Mouse (Mus musculus): ENCODE results near the gene Cbx8.
A peak's percentile ranks its signal among the peaks of the same experiment; 100 is the strongest.

Gene Cbx8

DNA sequence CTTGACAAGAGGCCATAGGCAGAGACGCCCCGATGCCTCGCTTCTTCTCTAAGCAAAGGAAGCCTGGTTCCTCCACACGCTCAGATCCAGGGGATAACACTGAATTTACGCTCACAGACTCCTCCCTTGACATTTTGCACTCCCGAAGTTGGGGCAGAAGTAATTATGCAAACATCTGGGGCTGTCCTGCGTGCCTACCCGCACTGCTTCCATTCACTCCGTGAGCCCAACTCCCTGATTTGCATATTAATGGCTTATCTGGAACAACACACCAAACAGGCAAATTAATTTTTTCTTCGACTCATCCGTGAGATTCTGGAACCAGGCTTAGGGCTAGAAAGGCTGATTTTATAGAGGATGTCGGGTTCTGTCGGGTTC lies 7.4 kb upstream of the Cbx8 start:
- no peak for DNase-seq

DNA sequence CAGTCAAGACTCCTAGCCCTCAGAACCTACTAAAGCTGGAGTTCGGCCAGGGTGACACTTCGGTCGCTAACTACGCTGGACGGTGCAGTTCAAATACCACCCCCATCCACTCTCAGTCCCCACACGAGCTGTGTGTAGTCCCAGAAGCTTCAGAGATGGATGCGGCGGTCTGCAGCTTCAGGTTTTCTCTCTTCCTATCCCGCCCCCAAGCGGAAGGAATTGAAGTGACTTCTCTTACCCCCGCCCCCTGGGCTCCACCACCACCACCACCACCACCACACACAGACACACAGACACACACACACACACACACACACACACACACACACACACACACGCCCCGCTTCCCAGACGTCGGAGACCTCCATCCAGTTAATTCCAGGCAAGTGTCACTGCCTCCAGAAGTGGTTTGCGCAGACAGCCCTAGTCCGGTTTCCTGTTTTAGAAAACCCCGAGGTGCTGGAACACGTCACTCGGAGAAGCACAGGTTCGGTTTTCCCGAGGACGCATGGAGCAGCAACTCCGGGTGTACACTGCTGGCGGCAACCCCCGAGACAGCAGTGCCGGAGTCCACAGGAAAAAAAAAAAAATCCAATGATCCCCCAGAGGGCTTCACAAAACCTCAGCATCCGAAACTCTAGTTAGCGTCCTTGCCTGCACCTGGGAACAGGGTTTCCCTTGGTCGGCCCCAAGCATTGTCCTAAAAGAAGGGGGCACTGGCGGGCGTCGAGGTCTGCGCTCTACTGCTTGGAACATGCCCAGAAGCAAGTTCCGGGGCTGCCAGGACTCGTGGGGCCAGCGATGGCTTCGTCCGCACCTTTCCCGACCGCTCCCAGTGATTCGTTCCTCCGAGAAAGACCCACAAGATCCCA lies 6.7 kb upstream of the Cbx8 start:
- no peak for DNase-seq

DNA sequence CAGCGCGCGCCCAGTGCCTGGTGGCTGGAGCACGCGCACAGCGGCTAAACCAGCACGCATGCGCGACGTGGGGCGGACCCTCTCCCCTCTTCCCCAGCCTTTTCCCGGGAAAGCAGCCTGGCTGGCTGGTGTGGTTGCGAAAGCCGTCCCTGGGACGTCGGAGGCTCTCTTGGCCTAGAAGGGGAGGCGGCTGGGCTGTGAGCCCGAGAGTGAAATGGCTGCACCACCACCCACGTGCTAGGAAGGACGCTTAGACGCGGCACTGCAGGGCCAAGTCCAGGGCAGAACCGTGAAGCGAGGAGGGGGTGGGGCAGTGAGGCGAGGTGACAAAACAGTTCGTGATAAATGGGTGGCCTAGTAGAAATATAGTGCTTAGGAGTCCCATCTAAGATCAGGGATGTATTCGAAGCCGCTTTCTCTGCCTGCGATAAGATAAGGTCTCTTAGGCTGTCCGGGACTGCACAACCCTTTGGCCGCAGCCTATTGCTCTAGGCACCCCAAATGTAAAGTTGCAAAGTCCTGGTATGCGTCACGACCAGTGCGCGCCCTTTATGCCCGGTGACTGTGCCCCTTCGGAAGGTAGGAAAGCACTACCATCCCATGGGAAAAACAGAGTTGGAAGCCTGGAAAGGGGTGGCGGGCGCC lies 6.0 kb upstream of the Cbx8 start:
- peak; percentile 69 for DNase-seq

DNA sequence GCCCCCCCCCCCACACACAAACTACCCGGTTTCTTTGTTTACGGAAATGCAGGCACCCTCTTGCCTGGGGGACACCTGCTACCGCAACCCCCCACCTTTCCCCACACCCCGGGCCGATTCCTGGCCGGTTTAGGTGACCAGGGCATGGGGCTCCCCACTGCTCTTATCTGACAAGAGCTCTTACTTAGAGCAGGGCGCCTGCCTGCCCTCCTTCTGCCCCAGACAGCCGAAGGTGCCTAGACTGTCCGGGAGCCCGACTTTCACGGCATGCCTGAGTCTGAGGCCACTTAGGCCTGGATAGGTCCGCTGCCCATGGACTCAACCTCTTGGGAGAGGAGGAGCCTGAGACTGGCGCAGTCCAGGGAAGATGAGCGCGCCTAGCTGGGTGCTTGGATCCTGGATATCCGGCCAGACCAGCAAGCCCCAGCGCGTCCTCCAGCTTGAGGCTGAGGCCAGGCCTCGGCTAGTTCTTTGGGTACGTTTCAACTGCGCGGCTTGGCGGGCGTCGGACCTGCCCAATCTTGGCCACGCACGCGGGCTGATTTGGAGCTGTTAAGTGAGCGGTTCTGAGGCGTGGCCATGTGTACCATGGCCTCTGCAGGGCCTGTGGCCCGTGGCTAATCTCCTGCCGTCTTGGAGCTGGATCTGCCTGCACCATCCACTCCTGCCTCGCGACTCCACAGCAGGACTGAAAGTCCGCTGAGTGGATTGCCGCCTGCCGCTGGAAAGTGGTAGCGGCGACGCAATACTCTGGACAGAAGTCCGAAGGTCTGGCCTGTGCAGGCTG lies 4.0 kb upstream of the Cbx8 start:
- DNase-seq: no peak

DNA sequence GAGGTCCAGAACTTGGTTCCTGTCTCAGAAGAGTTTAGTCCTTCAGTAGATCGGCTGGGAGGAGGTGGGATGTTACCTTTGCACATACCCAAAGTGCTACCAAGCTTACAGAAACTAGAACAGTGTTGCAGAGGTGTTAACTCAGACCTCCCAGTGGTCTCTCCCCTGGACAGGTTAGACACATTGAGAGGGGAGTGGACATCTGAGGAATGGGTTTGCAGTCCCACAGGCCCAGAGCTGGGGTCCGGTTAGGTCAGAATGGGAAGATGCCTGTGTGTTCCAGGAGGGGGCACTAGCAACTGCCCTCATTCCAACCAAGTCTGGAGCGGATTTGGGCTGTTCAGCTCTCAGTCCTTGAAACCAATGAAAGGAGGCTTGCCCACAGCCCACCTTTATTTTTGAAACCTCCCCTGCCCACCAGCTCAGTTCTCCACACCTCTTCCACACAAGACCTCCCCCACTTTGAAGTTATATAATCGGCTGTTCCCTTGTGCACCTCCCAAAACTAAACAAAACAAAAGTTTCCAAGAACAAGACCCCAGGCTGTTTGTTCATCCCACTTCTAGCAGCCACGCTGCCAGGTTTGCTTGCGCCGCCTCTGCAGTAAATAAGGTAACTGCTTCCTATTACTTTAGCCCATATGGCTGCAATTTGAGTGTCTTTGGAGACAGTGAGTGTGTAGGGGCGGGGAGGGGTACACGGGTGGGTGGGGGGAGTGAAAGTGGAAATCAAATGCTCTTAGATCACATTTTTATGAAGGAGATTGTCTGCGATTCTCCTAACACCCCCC lies 3.2 kb upstream of the Cbx8 start:
- DNase-seq: no peak

DNA sequence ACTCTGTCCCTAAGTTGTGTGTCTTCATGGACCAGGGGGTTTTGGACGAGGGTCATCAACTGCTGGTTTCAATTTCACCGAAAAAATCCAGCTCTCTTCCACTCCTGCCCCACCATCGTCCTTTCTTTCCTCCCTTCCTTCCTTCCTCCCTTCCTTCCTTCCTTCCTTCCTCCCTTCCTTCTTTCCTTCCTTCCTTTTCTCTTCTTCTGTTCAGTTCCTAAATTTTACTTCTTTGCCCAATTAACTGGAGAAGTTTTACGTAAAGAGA lies 2.4 kb upstream of the Cbx8 start:
- DNase-seq: no peak

DNA sequence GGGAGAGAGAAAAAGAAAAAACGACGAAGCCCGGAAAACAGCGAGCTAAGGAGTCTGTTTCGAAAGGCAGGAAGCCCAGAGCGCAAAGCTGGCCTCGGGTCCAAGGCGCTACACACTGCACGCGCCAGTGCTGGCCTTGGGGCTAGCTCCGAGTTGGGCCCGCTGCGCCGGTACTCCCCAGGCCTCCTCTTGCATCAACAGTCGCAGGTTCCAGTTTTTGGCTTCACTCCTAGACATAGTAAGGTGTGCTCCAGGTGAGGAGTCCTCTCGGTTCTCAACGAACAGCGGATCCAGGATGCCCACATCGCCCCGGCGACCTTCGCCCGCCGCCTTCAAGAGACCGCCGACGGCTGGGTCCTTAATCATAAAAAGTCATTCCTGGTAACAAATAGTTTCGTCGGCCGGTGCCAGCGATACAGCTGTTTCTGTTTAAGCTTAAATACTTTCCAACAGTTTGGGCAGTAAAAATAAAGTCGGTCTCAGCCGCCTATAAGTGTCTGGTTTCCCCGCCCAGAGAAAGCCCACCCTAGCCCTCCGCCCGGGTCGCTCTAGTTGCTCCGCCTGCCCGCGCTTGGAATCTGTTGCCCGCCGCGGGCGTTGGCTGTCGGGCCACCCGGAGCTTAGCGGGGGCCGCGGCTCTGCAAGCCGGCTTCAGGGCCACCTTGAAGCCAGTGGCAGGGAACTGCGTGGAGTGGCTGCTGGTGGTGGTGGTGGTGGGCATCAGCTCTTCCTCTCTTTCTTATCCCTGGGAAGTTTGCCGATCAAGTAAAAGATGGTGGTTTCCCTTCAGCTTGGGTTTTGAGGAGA lies 1.9 kb upstream of the Cbx8 start:
- DNase-seq: no peak

DNA sequence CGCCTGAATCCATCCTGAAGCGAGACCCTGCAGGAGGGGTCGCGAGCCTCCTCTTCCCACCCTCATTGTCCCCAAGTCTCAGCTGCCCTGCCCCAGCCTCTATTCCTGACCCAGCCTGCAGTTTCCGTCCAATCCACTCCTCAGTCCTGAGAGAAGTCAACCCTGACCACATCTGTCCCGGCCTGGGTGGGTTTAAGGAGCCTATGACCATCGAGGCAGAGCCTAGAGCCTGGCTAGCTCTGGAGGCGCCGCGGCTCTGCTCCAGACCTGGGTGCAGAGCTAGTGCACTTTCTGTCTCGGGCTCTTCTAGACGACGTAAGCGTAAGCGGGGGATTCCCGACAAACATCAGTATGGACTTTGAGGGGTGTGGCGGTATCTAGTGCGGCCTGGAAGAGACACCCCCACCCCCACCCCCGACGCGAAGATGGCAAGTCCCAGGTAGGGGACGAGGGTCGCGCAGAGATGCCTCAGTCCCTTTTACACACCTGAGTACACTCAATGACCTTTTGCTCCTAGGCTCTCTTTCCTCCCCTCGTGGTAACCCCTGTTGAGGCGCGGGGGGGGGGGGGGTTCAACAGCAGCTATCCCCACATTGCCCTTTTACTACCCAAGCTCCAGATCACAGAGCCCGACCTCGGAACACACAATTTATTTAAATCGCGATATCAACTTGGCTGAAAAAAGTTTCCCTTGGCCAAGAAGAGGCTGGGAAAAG lies 1.1 kb upstream of the Cbx8 start:
- DNase-seq: no peak

DNA sequence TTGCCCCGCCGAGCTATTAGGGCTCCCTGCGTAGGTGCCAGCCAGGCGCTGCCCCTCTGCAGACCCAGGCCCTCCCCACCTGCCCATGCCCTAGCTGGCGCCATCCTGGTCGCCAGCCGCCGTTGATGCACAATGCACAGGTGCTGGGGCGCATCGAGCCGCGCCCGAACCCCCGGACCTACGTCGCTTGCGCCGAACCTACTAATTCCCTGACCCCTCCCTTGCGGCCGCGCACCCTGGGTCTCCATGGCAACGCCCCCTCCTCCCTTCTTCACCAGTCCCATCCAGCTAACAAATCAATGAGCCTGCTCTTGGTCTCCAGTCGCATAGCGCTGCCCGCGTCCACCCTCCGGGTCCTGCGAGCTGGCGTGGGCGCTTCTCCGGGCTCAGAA lies 552 bp upstream of the Cbx8 start:
- DNase-seq: no peak

DNA sequence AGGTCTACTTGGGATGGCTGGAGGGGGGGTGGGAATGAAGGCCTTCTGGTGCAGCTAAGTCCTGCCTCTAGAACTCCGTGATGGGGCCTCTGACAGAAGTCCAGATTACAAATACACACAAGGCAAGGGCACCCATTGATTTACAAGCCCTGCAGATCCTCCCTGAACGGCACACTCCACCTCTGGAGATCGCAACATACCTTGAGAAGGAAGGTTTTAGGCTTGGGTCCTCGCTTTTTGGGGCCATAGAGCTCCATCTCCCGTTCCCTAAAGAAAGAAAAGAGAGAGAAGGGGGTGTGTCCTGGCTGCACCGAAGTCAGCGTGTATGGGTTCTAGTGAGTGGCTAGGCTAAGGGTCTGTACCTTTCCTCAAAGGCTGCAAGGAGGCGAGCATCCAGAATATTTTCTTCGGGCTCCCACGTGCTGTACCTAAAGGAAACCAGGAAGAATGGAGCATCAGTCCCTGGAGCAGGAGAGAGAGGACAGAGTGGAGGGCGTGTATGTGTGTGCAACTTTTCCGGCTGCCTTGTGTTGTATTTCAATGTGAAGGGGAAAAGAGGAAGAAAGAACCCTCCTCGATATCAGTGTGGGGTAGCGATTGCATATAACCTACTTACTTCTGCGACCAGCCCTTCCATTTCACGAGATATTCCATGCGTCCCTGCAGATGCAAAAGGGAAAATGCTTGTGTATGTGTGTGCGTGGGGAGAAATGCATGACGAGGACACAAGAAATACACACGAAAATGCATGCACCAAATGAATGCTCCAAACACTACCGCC lies 847 bp downstream of the Cbx8 start:
- no peak for DNase-seq

DNA sequence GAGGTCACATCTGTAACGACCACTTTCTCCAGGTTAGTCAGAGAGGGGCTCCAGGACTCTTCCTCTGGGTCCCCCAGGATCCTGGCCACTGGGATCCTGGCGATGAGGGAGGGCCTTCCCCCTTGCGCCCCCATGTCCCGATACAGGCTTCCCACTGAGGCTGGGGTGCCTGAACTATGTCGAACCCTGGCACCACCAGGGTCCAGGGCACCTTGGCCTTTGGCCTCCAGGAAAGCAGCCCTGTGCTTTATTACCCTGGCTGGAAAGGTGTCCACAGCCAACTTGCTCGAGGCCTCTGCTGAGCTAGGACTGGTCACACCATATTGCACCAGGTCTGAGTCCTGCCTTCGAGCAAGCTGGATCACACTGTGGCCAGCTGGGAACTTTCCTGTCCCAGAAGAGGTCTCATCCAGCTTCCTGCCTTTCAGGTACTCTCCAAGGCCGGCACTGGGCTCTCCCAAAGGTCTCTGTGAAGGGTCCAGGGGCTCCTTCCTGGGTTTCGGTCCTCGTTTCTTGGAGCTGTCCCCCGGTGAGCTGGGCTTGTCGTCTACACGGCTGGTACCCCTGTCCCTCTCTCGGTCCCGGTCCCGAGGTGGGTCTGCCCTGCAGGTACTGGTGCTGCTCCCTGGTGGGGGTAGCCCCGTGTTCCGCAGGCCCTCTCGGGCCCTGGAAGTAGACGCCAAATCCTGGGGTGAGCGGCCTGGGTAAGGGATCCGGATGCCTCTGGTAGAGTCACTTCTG lies 1.9 kb downstream of the Cbx8 start:
- DNase-seq: no peak

DNA sequence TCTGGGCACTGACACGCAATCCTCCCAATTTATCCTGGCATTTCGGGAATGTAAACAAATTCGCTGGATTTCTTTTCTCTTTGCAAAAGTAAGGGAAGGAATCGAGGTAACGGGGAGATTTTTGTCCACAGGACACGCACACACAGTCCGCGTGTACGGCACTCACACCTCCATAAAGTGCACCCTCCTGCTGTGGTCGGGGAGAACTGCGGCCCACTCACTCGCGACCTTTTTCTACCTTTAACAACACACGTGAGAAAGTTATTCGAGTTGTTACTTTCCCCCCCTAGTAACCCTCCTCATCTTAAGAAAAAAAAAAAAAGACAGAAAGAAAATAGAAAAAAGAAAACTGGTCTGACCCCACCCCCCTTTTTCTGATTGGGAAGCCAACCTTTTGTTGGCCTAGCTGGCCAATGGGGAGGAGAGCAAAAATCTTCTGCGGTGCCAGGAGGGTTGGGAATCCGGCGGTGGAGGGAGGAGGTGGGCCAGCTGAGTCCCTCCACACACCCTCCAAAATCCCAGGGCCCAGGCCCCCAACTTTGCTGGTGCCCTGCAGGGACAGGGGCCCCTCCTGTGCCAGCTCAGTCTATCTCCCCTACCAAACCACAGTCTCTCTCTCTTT lies 2.9 kb downstream of the Cbx8 start:
- DNase-seq: no peak

DNA sequence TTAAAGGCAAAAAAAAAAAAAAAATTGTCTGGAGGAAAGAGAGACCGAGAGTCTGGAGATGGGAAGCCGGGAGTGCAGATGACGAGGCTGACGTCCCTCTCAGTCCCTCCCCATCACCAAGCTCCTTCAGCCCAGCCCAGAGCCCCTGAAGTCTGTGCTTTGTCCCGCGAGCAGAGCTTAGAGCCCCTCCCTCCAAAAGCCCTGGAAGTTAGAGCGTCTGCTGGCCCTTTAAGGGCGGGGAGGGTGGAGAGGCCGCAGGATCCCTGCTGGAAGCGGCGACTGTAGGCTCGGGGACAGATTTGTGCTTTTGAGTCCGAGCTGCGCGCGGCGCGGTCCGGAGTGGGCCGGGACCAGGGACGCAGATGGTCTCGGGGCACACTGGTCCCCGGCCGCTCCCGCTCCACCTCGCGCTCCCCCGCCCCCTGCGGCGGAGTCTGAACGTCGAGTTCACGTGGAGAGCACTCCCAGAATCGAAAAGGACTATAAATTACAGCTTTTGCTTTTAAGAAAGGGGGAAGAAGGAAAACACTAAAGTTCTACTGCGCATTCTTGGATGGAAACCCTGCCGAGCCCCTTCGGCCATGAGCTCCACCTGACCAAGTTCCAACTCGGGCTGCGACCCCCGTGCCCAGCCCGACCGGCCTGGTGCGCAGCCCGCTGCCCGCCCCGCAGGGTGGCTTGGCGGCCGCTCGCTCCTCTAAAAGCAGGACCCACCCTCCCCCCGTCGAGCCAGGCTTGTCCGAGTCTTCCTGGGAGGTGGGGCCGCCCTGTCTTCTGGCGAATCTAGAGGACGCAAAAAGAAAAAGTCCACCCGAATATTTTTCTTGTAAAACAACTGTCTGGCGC lies 3.6 kb downstream of the Cbx8 start:
- no peak for DNase-seq

DNA sequence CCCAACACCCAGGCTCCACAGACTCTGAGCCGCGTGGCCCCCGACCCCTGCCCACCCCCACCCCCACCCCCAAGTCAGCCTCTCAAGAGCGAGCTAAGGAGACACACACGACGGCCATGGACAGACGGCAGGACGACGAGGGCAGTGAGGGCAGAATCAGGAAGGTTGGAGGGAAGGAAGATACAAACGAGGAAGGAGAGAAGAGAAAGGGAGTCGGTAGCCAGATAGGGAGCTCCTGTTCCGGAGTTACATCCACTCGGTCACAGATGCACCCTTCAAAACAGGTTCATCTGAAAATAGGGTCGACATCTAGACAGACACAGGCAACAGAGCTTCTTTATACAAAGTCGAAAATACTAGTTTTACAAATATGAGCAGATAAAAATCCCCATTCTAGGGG lies 4.3 kb downstream of the Cbx8 start:
- no peak for DNase-seq

DNA sequence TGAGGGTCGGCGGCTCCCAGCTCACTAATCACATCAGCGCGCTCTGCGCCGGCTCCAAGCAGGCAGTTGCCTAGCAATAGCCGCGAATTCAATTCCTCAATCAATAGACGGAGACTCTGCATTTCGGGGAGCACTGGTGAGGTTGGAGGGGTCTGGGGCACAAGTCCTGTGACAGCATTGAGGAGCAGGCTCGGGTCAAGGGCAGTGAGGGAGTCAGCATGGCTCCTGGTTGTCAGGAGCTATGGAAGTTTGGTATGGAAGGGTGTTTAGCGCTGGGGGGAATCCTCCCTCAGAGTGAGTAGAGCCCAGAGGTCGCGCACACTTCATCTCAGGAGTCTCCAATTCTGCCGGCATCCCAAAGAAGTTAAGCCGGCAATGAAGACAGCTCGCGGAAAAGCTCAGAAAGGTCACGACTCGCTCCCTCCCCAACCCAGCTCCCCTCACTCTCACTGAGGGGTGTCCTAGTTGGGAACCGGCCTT lies 5.0 kb downstream of the Cbx8 start:
- DNase-seq: no peak

DNA sequence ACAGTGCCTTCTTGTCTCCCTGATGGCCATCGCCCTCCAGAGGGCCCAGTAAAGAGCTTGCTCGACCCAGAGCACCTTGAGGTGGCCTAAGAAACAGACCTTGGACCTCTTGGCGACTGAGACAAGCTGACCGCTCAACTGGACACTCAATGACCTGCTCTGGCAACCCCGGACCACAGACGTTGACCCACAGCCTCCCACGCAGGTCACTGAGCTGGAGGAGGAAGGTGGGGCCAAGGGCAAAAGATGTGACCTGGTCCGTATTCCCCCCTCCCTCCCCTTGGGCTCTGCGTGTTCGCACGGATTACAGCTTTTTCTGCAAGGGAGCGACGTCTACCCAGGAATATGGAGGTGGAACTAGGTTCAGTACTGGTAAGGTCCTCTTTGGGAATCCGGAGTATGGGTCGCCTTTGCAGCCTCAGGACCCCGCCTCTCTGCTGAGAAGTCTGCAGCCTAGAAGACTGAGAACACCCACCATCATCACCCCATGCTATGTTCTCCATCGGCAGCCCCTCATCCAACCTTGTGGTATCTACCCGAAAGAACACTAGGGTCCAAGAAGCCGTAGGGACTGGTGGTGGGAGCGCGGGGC lies 5.6 kb downstream of the Cbx8 start:
- DNase-seq: no peak

DNA sequence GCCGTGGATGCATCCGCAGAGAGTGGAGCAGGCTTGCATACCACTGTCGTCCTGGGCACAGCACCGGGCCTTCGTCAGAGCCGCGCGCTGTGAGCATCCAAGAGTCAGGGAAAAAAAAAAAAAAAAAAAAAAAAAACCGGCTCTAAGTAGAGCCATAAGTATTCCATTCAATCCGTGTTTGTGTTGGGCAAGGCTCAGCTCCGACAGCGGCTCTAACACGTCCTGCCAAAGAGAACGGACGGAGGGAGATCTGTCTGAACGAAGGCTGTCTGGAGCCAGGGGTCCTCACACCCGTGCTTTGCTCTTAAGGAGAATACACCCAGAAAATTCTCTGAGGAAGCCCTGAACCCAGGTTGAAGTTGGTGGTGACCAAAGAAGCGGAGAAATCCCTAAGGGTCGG lies 6.1 kb downstream of the Cbx8 start:
- DNase-seq: no peak

Data from lung, adult 18-20 months (tissue).